26 mouse cellular contexts compared by ENCODE assay signal in the genomic region with DNA sequence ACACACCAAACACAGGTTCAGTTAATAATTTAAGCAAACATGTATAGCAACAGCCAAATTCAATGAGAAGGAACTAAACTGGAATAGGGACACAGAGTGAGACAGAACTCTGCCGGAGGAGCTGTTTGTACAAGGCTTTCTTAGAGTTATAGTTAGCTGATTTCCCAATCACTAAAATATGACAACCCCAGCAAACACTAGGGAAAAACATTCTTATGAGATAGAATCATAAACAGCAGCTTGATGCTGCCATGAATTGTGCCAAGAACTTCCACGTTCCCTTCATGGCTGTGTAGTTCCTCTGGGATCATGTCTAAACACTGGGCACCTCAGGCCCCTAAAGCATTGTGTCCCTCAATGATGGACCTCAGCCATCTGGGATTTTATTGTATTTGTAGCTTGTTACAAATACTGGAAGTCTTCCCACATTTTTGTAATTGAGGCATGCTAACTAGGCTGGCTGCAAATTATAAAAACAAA.
DNase-seq lines count a peak whose midpoint lies in the region; TF ChIP-seq lines count a peak whose summit lies in the region.
"Had no signal": no experiment of that assay in that cellular context is flagged by ENCODE, and none has a peak within 500 bp of the region (broad histone marks: within the 10 kb centered on the region; RNA-seq: fewer than 3 reads in every experiment).

No protein-coding gene starts in this region.

- no peak for TF ChIP-seq CTCF in heart, adult 2 months (IDR thresholded peaks at IDR 0.05)

- H3K9ac ChIP-seq in heart, adult 2 months (ENCODE audit: low read depth, low read length) = no peak overlapping the region
- H3K9ac ChIP-seq: intestine, embryonic 15.5 days; liver, embryonic 13.5 days; lung, embryonic 15.5 days; midbrain, embryonic 15.5 days; neural tube, embryonic 15.5 days had no signal

- no peak for TF ChIP-seq POLR2A in heart, adult 2 months (IDR thresholded peaks at IDR 0.05; ENCODE audit: insufficient read depth, low read depth, low read length)

- WGBS in heart, adult 2 months = 63% methylated on average over 2 of the region's 2 CpGs
- 82% methylated on average over 2 of the region's 2 CpGs for WGBS in heart, embryonic 10.5 days

- intact Hi-C loops in heart, adult 2 months (cut with DNase I) = no loop called here
- intact Hi-C loops in heart, postnatal 25 days (cut with DNase I) = no loop called here

- H3K36me3 ChIP-seq in heart, adult 2 months (ENCODE audit: control insufficient read depth, insufficient read depth, low read length) = no peaks in the 10 kb centered on the region
- no peaks in the 10 kb centered on the region for H3K36me3 ChIP-seq in heart, embryonic 10.5 days
- H3K36me3 ChIP-seq: intestine, embryonic 15.5 days; liver, embryonic 13.5 days; lung, embryonic 15.5 days; midbrain, embryonic 10.5 days; midbrain, embryonic 15.5 days; neural tube, embryonic 15.5 days had no signal

- H3K9me3 ChIP-seq in heart, embryonic 10.5 days = no peaks in the 10 kb centered on the region
- H3K9me3 ChIP-seq: intestine, embryonic 15.5 days; liver, embryonic 13.5 days; lung, embryonic 15.5 days; midbrain, embryonic 15.5 days; neural tube, embryonic 15.5 days had no signal

- no peaks in the 10 kb centered on the region for H3K4me1 ChIP-seq in heart, adult 2 months (ENCODE audit: control insufficient read depth, insufficient read depth, low read length)
- H3K4me1 ChIP-seq in heart, embryonic 10.5 days = no peaks in the 10 kb centered on the region
- H3K4me1 ChIP-seq: intestine, embryonic 15.5 days; liver, embryonic 13.5 days; lung, embryonic 15.5 days; midbrain, embryonic 10.5 days; midbrain, embryonic 15.5 days; neural tube, embryonic 15.5 days had no signal

- no peaks in the 10 kb centered on the region for H3K79me2 ChIP-seq in heart, adult 2 months (replicated peaks; ENCODE audit: control insufficient read depth, insufficient read depth, low read length)

- H3K27me3 ChIP-seq in heart, adult 2 months (ENCODE audit: control insufficient read depth, insufficient read depth, low read length) = no peaks in the 10 kb centered on the region
- H3K27me3 ChIP-seq in heart, embryonic 10.5 days (ENCODE audit: insufficient read depth, poor library complexity, severe bottlenecking) = no peaks in the 10 kb centered on the region
- H3K27me3 ChIP-seq: intestine, embryonic 15.5 days; liver, embryonic 13.5 days; lung, embryonic 15.5 days; midbrain, embryonic 15.5 days; neural tube, embryonic 15.5 days had no signal

- no peak overlapping the region for H3K27ac ChIP-seq in heart, adult 2 months
- H3K27ac ChIP-seq in heart, embryonic 10.5 days = no peak overlapping the region
- H3K27ac ChIP-seq: hindbrain, postnatal 0 days; intestine, embryonic 15.5 days; kidney, postnatal 0 days; liver, embryonic 13.5 days; lung, embryonic 15.5 days; midbrain, embryonic 10.5 days; midbrain, embryonic 15.5 days; neural tube, embryonic 15.5 days; stomach, postnatal 0 days had no signal

- DNase-seq in heart, adult 2 months = peak; percentile 7 to 19
- DNase-seq in heart, embryonic 10.5 days (ENCODE audit: low spot score) = no peak
- DNase-seq in 3T3-L1 (ENCODE audit: low read depth, low spot score) = peak; percentile 14
- DNase-seq in adipocyte (ENCODE audit: low spot score) = peak; percentile 4
- peak; percentile 3 for DNase-seq in heart, postnatal 25 days (ENCODE audit: low spot score)
- no peak for DNase-seq in frontal cortex, adult 2 months (ENCODE audit: extremely low spot score in 1 of 2, low spot score in 1 of 2)
- no peak for DNase-seq in cerebellum, adult 11 months
- DNase-seq: adrenal gland, adult 8-10 months; B cell, adult 2 months; cerebellum, adult 9-10 months; cerebellum, postnatal 36 days; gastrocnemius, postnatal 10 days; kidney, adult 8-10 months; kidney, postnatal 4 days; left cerebral cortex, postnatal 4 days; liver, embryonic 13.5 days; thymus, adult 18-20 months; thymus, postnatal 25 days had no signal

- no peak overlapping the region for H3K4me3 ChIP-seq in heart, adult 2 months
- H3K4me3 ChIP-seq in heart, embryonic 10.5 days = no peak overlapping the region
- H3K4me3 ChIP-seq: intestine, embryonic 15.5 days; liver, embryonic 13.5 days; lung, embryonic 15.5 days; midbrain, embryonic 10.5 days; midbrain, embryonic 15.5 days; neural tube, embryonic 15.5 days had no signal

- no peak for TF ChIP-seq EP300 in heart, adult 2 months (IDR thresholded peaks at IDR 0.05; ENCODE audit: insufficient read depth, low read depth, low read length)

Comparison
In these comparisons a context has a peak if more than half of its experiments do, and no peak if none do; other contexts are left out.
1. DNase-seq: peak in heart, adult 2 months (2 of 2), 3T3-L1 (single experiment), adipocyte (single experiment) and heart, postnatal 25 days (single experiment); none in heart, embryonic 10.5 days (single experiment), frontal cortex, adult 2 months (0 of 2) and cerebellum, adult 11 months (single experiment).